Mouse (Mus musculus) cerebellum, adult 2 months (tissue): Measurements from ENCODE around the gene Dapp1.
"Not testable (repeated sequence)": the region's sequence is repeated elsewhere in the genome, so short reads cannot be mapped to it uniquely, and the experiment has no call there.

ENCODE experiments used
- CTCF ChIP-seq: fragments of 200-500 bp; IDR thresholded peaks from 2 replicates; pipeline ENCODE4 v1.5.1; 2011; ENCODE audit warnings: low read depth, mild to moderate bottlenecking, control low read depth, low read length, moderate library complexity, borderline replicate concordance; ENCODE audit not compliant: insufficient read depth
- POLR2A ChIP-seq: fragments of 200-500 bp; IDR thresholded peaks from 2 replicates; pipeline ENCODE4 v1.6.1; 2011; ENCODE audit warnings: low read length, control low read depth, borderline replicate concordance; ENCODE audit not compliant: insufficient read depth

DNA sequence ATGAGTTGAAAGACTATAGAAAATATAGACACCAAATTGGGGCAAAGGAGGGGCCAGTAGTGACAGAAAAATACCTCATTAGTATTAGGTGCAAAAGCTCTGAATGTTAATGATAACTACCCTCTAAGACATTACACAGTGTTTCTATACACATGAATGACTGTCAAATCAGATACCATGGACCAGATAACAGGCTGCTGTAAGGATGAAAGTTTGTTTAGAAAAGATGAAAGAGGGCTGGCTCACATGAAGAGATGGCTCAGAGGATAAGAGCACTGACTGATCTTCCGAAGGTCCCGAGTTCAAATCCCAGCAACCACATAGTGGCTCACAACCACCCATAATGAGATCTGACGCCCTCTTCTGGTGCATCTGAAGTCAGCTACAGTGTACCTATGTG, 30.0 kb downstream of the Dapp1 start:
- not testable (repeated sequence) for TF ChIP-seq POLR2A, CTCF
